Mouse (Mus musculus): ENCODE measurements around the gene Amotl1.
A peak's percentile ranks its signal among the peaks of the same experiment; 100 is the strongest.
"Not testable (repeated sequence)": the region's sequence is repeated elsewhere in the genome, so short reads cannot be mapped to it uniquely, and the experiment has no call there.

The Amotl1 gene

DNA sequence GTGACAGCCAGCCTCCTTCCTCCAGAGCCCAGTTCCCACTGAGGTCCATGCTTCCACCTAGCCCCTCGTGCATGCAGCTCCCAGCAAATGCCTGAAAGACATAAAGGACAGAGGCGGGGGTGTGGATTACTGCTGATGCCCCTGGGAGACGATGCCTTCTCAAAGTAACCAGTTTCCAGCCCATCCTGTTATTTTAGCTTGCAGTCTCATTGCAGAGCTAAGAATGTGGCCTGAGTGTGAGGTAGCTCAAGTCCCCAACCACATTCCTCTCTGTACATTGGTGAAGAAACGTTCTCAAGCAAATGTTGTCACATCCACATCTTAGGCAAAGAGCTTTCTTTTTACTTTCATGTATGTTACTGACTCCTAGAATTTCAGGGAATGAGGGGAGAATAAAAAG is at the start of gene Amotl1:
Gene Amotl1, minus strand, starts transcription at position 101 of the 400 bp plus-strand sequence.
- no peak for DNase-seq (ENCODE audit: low read depth)

DNA sequence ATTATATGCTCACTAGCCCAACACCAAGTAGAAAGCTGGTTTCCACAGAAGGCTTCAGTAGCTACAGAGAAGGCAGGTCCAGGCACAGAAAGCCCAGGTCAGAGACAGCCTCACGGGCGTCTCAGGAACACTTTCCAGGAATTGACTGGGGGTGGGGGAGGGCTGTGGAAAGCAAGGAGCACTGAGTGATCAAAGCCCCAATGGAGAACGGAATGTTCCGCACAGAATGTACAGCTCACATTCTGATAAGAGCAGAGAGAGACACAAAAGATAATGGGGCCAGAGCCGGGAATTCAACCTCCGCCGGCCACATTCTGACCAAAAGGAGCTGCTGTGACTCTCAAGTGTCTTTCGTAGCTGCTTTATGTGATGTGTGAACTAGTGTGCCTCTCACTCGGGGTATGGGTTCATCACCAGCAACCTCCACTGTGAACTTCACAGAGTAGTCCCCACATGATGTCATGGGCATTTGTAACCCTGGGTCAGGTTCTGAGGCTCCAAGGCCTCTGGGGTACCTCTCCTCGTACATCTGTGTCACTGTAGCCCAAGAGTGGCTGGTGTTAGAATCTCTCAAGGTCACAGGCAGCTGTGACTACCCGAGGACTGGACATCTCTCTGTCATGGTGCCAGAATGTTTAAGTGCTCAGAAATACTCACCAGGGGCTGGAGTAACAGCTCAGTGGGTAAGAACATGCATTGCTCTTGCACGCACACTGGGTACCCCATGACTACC is 44.7 kb upstream of the Amotl1 start:
- no peak for DNase-seq (ENCODE audit: low read depth)

DNA sequence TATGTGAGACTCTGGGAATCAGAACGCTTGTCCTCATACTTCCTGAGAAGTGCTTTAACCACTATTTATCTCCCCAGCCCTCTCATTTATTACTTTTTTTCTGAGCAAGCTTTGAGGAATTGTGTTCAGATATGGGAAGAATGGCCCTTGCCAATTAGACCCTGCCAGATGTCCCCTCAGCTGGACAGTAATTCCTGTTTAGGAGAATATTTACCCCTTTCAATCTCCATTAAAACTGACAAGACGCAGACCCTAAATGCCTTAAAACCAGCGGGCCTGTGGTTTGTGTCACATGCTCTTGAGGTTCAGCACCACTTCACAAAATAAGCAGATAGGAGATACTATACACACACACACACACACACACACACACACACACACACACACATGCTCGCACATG is 39.5 kb upstream of the Amotl1 start:
- DNase-seq (ENCODE audit: low read depth): no peak

DNA sequence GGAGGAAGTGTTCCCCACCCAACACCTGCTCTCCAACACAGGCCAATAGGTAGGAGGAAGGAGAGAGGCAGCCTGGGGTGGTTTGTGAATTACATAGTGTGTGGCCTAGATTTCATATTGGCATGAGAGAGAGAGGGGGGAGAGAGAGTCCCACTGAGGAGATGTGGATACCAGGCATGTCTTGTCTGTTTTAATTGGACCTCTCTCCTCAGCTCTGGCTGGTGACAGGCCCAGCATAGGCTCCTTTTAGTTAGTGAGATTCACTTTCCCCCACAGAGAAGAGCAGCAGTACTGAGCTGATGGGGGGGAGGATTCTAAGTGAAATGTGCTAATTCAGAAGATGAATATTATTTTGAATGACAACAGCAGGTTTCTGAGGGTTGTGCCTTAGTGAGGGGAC is 37.9 kb upstream of the Amotl1 start:
- no peak for DNase-seq (ENCODE audit: low read depth)

DNA sequence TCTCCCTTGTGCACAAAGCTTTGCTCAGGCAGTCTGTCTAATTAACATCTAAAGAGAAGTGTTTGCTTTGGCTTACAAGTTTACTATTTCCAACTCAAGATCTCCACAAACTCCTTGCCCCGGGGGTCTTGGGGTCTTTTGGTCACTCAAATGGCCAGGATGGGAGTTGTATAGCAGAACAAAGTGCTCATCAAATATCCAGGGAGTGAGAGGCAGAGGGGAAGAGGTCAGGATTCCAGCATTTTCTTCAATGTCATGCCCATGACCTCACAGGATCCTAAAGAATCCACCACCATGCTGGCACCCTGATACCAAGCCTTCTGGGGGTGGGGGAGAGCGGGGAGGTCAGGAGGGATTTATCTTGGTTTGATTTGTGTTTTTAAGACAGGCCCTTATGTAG is 35.7 kb upstream of the Amotl1 start:
- DNase-seq (ENCODE audit: low read depth): no peak

DNA sequence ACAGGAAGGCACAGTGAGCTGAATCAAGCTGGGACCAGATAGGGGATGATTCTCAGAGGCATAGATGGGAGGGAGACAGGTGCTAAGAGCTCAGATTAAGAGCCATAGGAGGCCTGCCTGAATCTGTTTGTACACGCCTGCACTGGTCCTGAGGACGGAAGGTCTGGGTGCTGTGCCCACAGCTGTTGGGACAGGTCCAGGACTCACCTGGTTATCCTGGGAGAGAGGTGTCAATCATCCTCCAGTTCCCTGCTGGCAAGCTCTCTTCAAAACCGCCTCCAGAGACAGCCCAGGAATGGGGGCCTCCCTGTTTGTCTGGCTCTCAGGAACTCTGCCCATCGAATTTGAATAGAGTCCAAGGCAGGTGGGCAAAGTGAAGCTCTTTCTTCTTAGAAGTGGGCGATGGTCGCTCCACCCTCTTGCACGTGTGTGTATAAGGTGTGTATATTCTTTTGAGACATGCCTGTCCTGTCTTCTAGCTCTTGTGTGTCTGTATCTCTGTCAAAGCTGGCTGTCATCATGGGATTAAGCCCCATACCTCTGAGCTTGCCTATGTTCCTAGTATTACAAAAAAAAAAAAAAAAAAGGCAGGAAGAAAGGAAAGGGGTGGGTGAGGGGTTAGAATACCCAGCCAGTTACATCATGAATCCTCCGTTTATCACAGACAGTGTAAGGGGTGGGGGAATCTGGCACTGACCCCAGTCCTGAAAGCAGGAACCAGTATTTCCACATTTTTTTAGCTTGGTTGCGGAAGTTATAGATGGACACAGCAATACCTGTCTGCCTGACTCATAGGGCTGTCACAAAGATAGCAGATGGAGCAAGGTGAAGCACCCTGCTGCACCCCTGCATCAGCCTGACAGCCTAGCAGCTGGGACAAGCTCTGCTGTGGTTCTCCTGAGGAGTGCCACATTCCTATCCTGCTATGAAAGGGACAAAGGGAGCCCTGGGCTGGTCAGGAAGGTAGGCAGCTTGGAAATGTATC is 31.1 kb upstream of the Amotl1 start:
- no peak for DNase-seq (ENCODE audit: low read depth)

DNA sequence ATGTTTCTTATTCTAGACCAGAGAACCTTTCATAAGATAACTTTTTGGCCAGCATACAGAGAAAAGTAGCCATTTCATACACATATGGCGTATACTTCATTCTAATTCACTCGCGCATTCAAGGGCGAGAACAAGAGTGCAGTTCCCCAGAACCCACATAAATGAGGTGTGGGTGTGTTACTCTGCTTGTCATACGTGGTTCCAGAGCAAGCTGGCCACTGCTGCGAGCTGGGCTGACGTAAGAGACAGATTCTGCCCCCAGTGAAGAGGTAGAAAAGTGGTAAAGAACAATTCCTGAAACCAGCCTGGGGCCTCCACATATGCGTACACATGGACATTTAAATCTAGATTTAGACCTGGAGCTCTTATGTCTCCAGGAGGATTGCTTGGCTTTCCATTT is 29.6 kb upstream of the Amotl1 start:
- DNase-seq (ENCODE audit: low read depth): no peak

DNA sequence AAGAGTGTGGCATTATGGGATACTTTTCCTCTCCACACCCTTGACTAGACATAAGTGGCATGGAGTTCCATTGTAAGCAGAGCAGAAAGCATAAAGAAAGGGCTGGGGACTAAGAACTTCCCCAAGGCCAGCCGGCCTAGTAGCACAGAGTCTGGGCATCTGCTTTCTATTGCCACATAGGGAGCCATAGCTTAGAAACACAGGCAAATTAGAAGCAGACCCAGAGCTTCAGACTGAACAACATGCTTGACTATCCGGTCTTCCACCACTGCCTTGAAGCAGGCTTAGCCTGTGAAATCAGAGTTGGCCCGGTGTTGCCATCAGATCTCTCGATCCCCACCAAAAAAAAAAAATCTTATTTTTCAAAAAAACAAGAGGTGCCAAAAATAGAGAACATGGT is 28.3 kb upstream of the Amotl1 start:
- no peak for DNase-seq (ENCODE audit: low read depth)

DNA sequence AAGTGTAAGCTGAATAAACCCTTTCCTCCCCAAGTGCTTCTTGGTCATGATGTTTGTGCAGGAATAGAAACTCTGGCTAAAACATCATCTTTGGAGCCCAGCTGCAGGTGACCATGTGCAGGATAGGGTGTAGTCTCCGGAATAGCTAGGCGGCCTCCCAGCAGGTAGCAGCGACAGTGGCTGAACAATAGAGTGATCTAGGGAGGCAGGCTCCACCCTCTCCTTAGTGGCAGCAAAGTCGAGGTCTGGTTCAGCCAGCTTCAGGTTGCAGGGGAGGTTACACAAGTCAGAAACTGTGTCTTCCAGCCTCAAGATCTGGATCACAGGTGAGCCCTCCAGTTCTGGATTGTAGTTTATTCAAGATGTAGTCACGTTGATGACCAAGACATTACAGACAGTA is 27.1 kb upstream of the Amotl1 start:
- not testable (repeated sequence) for DNase-seq (ENCODE audit: low read depth)

DNA sequence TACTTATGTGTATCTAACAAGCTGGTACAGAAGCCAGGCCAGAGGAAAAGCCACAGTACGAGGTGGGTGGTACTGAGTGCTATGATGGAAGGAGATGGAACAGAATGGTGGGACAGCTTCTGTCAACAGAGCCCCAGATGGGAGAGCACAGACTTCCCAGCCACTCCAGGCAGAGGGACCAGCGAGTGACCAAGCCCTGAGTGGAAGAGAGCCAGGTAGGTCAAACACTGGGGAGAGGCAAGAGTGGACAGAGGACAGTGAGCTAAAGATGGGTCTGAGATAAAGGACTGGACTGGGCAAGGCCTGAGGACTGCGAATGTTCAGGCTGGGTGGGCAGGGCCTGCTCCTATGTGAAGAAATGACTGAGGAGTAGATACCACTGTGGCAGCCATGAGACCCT is 23.5 kb upstream of the Amotl1 start:
- no peak for DNase-seq (ENCODE audit: low read depth)

DNA sequence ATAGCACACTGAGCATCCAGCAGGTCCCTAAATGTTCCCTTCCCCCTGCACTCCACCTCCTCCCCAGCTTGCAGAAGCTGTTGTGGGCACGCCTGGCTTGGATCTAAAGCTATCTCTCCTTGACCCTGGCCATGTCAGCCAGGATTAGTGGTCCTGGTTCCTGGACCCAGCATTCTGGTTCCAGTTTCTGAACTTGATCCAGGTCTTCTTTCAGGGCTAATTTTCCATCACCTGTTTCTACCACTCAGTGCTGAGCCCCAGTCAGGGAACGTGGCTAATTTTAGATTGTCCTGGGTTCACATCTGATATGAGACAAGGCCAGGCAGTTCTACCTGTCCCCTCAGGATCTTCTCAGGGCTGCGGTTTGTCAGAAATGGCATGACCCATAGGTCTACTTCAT is 21.2 kb upstream of the Amotl1 start:
- no peak for DNase-seq (ENCODE audit: low read depth)

DNA sequence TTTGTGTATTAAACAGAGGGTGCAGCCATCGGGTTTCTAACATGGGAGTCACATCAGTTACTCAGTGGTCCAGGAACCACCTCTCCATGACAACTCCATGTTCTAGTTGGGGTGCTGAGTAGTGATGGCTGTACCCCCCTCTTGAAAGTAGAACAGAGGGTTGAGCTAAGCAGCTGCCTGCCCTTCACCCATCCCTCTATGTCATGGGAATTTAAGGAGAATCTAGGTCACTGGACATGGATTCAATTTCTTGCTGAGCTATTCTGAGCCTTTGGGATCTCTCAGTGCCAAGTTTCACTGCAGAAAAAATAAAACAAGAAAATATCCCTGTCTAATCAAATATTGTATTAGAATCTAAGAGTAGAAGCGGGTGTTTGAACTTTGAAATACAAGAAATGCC is 18.7 kb upstream of the Amotl1 start:
- DNase-seq (ENCODE audit: low read depth): no peak

DNA sequence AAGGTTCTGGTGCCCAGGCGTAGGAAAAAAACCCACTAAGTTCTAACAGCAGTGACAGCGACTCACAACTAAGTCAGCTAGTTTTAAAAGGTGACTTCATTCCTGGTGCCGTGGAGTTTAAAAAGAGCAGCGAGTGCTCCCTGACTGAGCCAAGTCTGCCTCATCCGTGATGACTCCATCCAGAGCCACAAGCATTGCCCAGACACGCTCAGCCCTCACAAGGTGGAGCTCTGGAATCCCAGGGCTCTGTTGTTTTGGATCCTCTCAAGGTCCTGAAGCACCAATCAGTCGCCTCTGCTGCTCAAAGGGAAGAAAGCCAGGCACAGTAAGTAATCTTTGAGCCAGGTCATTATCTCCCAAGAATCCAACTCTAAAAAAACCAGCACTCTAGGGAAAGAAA is 18.0 kb upstream of the Amotl1 start:
- DNase-seq (ENCODE audit: low read depth): peak; percentile 18

DNA sequence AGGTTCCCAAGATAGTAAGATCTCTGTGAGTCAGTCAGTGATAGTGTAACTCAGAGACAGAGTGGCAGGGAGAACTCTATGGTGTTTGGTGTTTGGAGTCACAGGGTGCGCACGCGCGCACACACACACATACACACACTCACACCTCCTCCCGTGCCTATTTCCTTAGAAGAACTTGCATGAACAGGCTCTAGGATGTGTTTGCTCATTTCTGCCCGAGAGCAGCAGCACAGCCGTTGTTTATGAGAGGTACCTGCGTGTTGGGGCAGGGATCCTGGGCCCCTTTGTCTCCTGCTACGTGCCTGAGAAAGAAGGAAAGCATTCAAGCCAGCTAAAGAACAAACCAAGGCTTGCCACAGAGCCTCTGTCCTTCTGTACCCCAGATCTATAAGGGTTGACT is 17.3 kb upstream of the Amotl1 start:
- no peak for DNase-seq (ENCODE audit: low read depth)

DNA sequence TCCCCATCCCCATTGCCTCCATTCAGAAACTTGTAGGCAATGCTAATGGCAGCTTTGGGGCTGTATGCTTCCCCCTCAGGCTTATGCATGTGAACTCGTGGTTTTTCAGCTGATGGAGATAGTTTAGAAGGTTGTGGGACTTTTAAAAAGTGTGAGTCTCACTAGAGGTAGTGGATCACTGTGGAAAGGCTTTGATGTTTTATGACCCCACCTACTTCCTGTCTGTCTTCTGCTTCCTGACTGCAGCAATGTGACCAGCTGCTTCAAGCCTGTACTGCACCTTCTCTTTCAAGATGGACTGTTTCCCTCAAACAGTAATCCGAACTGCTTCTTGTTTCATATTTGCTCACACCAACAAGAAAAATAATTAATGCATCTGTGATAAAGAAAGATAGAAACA is 13.1 kb upstream of the Amotl1 start:
- no peak for DNase-seq (ENCODE audit: low read depth)

DNA sequence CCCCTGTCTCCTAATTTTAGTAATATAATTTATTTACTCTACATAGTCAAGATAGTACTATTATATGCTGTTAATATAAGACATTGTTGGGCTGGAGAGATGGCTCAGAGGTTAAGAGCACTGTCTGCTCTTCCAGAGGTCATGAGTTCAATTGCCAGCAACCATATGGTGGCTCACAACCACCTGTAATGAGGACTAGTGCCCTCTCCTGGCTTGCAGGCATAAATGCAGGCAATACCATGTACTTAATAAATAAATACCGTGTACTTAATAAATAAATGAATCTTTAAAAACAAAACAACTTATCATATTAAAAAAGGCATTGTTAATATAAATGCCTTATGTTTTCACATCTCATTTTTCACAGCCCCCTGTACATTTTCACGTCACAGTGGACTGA is 9.2 kb upstream of the Amotl1 start:
- no peak for DNase-seq (ENCODE audit: low read depth)

DNA sequence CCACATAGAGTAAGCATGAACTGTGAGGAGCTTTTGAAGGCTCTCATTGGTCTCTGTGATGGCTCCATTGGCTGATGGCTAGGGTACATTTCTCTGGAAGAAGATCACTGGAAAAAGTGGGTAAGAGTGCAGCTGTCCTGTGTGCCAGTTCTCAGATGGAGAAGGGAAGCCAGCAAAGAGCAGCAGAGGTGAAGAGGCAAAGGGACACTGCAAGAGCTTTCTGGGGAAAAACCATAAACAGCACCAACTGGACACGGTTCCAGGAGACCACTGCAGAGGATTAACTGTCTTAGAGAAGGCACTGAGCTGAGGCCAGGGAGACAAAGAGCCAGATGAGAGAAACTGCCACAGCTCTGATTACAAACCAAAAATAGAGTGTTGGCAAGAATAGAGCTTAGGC is 7.9 kb upstream of the Amotl1 start:
- DNase-seq (ENCODE audit: low read depth): no peak

DNA sequence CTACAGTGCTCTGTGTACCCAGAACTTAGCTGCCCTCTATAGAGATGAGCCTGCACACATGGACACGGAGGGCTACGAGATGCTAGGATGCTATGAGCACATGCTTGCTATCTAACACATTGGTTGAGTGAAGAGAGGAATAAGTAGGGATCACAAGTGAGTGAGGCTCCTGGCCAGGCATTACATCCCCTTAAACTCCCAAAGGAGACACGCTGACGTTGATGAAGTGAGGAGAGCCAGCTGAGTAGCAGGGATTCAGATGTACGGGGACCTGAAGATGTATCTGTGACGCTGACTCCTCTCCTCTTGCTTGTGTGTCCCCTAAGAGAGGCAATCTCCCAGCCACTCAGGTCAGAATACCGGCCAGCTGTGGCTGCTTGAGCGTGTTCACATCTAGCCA is 3.0 kb upstream of the Amotl1 start:
- DNase-seq (ENCODE audit: low read depth): no peak

DNA sequence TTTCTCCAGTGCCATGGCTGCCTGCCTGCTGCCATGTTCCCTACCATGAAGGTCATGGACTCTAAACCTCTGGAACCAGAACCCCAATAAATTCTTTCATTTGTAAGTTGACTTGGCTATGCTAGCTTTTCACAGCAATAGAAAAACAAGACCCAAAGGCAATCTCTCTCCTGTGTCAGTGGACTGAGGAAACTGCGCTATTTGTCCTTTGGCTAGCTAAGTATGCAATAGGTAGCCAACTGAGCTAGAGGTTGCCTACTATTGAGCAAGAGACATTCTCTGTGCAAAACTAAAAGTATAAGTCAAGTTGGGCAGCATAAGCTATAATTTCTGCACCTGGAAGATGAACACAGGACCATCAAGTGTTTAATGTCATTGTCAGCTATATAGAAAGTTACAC is 1.8 kb upstream of the Amotl1 start:
- no peak for DNase-seq (ENCODE audit: low read depth)

DNA sequence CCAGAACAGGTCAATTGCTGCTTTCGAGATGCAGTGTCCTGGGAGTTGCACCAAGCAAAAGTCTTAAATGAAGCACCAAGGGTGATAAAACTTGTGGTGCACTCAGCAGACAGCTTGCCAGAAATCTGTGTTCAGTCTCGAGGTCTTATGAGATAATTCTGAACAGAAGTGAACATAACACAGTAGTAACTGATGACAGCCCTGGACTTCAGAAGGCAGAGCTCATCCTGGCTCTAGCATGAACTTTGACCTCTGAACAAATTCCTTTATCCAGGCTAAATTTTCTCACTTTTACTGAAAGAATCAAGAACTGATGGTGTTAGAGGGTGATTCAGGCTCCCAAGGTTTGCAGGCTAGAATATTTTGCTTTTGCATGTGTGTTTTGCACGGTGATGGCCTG is 1.2 kb upstream of the Amotl1 start:
- no peak for DNase-seq (ENCODE audit: low read depth)

DNA sequence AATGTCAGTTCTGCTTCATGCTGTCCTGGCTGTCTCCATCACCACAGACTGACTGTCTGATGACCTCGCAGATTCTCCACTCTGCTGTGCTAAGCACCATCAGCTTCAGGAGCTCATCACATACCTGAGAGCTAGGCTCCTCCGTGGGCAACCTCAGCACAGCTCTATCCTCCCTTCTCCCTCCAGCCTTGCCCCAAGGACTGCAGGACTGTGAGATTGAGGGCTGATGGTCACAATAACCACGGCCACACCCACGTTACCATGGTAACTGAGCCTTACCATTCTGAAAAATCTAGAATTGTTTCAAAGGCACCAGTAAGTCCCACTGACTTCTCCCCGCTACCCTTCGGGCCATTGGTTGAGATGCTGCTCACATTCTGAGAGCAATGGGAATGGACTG is 1.5 kb downstream of the Amotl1 start:
- no peak for DNase-seq (ENCODE audit: low read depth)

DNA sequence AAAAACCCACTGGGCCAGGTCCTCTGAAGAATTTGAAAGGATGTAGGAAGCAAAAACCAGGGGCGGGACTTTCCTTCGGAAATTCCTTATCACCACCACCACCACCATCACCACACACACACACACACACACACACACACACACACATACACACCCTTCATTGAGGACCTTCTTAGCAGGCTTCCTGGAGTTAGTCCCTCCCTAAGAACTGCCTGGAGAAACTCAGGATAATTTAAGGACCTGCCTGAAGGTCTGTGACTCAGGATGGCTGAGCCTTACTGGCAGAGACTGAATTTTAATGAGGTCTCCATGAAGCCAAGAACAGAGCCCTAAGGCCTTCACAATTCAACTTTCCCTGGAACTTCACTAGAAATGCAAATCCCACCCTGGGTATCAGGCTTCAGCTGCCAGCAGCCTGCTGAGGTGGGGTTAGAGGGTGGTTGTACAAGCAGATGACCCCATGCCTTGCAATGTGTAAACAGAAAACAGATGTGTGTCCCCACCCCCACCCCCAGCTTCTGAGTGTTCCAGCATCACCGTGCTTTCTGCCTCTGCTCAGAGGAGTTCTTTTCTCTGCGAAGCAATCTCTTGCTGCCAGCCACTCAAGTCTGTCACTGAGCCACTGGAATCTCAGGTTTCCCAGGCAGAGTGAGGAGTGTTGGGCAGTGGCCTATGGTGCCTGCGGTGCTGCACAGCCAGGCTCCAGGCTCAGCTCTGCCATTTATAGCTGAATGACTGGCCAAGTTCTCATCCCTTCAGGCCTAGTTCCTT is 2.4 kb downstream of the Amotl1 start:
- DNase-seq (ENCODE audit: low read depth): no peak
